Mouse (Mus musculus) C2C12 (cell line): ENCODE results near the gene Kank1.

ENCODE experiments used
- CEBPB ChIP-seq: IDR thresholded peaks from one replicate; pipeline ENCODE4 v1.6.1; 2011; ENCODE audit warnings: low read depth, mild to moderate bottlenecking, control low read depth, moderate library complexity
- CTCF ChIP-seq: IDR thresholded peaks from one replicate; pipeline ENCODE4 v1.5.1; 2011; ENCODE audit not compliant: control insufficient read depth, insufficient read depth, insufficient read length

DNA sequence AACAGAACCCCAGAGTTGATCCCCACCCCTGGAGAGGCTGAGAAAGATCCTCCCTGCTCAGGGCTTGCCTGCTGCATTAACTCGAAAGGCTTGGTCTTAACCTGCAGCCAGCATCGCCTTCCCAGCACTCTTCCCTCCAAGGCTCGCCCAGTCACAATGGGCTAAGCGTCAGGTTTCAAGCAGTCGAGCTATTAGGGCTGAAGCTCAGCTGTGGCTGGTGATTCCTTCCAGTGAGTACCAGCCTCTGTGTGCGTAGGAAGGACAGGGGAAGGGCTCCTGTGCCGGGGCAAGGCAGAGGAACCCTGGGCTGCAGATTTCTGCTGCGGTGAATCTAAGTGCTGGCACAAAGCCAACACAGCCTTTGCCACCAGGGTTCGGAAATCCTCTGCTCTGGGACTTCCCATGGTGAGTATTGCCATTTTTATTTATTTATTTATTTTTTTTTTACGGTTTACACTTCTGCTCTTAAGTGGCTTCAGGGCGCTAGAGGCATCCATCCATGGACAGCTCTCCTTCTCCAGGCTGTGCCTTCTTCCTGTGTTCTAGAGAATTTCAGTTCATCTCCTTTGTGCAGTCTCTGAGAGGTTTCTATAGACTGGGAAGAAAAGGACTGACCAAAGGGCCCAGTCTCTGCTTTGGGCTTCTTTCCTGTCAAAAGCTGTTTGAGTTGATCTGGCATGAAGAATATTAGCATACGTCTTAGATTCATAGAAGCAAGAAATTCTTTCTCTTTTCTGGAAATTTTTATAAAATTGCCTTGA lies 146.8 kb downstream of the Kank1 start:
- TF ChIP-seq CEBPB (no peak), CTCF (no peak)
